Mouse (Mus musculus) megakaryocyte, embryonic 14.5 days (primary cell): ENCODE results near the gene Rhobtb1.

Source experiments
- FLI1 ChIP-seq: IDR thresholded peaks from 2 replicates; pipeline ENCODE4 v1.6.1; 2012; ENCODE audit warnings: low read length, inconsistent platforms, mixed read lengths
- GATA1 ChIP-seq: IDR thresholded peaks from 3 replicates; pipeline ENCODE4 v1.6.1; 2012; ENCODE audit warnings: mixed read lengths, low read length, inconsistent platforms, borderline replicate concordance

DNA sequence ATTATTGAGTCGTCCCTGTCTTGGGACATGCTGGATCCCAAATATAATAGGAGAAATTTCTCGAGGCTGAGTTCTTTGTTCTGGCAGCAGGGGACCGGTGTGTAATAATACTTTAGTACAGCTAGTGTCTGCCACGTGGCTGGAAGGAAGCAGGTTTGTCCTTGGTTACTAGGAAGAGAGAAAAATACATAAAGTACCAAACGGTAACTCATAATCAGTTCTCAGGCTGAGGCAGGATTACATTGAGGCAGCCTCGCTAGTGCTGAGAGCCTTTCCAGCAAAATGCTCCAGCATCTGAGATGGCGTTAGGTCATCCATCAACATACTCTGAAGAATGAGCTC, 183.9 kb downstream of the Rhobtb1 start:
- no peak for TF ChIP-seq GATA1
- no peak for TF ChIP-seq FLI1
